Mouse (Mus musculus): ENCODE results near the gene 1700009N14Rik. TPM values are rescaled to one million over a fixed set of nuclear protein-coding genes. Genes with fewer than 3 reads are reported as not detected.

1700009N14Rik gene
- total RNA-seq (2023; ENCODE audit: inconsistent age) = not detected in 4 replicates

GRCm38 (mm10) chr4:39450069-39450468 lies at the start of gene 1700009N14Rik:
TSS of gene 1700009N14Rik (plus strand) at chr4:39450295.

All from B cell, adult (primary cell).